Mouse (Mus musculus) CD4-positive naive resting alpha-beta T cell, adult 57 days (primary cell): ENCODE measurements around the gene Dut. TPM values are rescaled to one million over a fixed set of nuclear protein-coding genes. Genes with fewer than 3 reads are reported as not detected.

ENCODE experiments used
- total RNA-seq: library from RNA; stranded (reverse); gene quantifications from one replicate; pipeline ENCODE4 v1.2.4, GENCODE M21; 2023

The Dut gene
- total RNA-seq = 34.7 TPM

DNA sequence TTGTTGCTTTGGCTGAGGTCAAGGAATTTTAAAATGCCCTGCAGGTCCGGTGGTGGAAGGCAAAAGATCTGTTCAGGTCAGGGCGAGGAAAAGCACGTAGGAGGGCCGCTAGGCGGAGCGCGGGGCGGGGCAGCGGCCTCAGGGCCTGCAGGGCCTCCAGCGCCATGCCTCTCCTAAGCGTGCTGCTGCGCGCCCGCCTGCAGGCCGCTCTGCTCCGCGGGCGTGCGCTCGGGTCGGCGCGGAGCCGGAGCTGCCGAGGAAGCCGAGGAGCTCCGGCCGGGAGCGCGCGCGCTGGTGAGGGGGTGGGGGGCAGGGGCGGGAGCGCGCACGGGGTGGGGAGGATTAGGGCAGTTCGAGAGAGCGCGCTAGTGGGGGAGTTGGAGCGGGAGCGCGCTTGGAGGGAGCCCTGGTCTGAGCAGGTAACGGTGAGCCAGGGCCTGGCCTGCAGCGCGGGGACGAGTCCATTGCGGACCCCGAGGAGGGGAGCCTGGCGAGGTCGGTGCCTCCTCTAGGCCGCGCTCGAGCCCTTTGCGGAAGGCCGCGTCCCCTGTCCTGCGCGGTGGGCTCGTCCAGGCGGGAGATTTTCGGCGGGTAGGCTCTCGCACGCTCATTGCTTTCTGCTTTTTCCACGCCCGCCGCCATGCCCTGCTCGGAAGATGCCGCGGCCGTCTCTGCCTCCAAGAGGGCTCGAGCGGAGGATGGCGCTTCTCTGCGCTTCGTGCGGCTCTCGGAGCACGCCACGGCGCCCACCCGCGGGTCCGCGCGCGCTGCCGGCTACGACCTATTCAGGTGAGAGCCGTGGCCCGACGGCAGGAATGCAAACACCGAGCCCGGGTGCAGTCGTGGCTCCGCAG lies at the start of gene Dut:
Dut (plus strand) TSS at position 83 of the 854 bp plus-strand sequence.

Other genes starting within 250 kb of the Dut start
- not detected for gene Slc24a5, start 179.1 kb upstream of the Dut start, total RNA-seq
- 26.9 TPM for gene Myef2, start 123.5 kb upstream of the Dut start, total RNA-seq
- gene Ctxn2, start 110.5 kb upstream of the Dut start, total RNA-seq = not detected
- not detected for gene Slc12a1, start 94.7 kb upstream of the Dut start, total RNA-seq